Mouse (Mus musculus) embryonic facial prominence, embryonic 14.5 days (tissue): ENCODE results near the gene Ppp3cb. TPM values are rescaled to one million over a fixed set of nuclear protein-coding genes. Genes with fewer than 3 reads are reported as not detected.

Source experiments
- polyA plus RNA-seq: library from polyadenylated mRNA; unstranded; fragments of >200 nt; fragmentation: Nextera tagmentation; extraction: Ambion mirVana; gene quantifications from 2 replicates; pipeline ENCODE4 v1.2.1, GENCODE M21; 2014

The Ppp3cb gene
- polyA plus RNA-seq, 1 experiment from 2014 or later = 68.5 TPM

Other genes with a start within 250 kb of the Ppp3cb start
- gene Ecd, start 198.5 kb downstream of the Ppp3cb start, polyA plus RNA-seq = 46.9 and 49.4 TPM in 2 replicates
- gene Fam149b, start 198.4 kb downstream of the Ppp3cb start, polyA plus RNA-seq = 32.7 and 32.8 TPM in 2 replicates
- 141 and 155 TPM in 2 replicates for gene Dnajc9, start 157.7 kb downstream of the Ppp3cb start, polyA plus RNA-seq
- gene Mrps16, start 152.9 kb downstream of the Ppp3cb start, polyA plus RNA-seq = 92.3 and 94.4 TPM in 2 replicates
- gene Cfap70, start 94.3 kb downstream of the Ppp3cb start, polyA plus RNA-seq = 0.77 and 3.2 TPM in 2 replicates
- gene Anxa7, start 66.4 kb downstream of the Ppp3cb start, polyA plus RNA-seq = 47.5 and 48.3 TPM in 2 replicates
- gene Mss51, start 49.7 kb downstream of the Ppp3cb start, polyA plus RNA-seq = 2.9 and 4.0 TPM in 2 replicates
- gene Usp54, start 94.5 kb upstream of the Ppp3cb start, polyA plus RNA-seq = 7.7 and 8.8 TPM in 2 replicates
- 22.8 and 53.2 TPM in 2 replicates for gene Myoz1, start 110.0 kb upstream of the Ppp3cb start, polyA plus RNA-seq
- gene Synpo2l, start 121.8 kb upstream of the Ppp3cb start, polyA plus RNA-seq = 46.2 and 52.2 TPM in 2 replicates
- 78.2 and 80.5 TPM in 2 replicates for gene Sec24c, start 127.7 kb upstream of the Ppp3cb start, polyA plus RNA-seq
- gene Fut11, start 148.4 kb upstream of the Ppp3cb start, polyA plus RNA-seq = 30.1 and 30.6 TPM in 2 replicates
- 183 and 204 TPM in 2 replicates for gene Chchd1, start 156.4 kb upstream of the Ppp3cb start, polyA plus RNA-seq
- gene Zswim8, start 161.0 kb upstream of the Ppp3cb start, polyA plus RNA-seq = 31.1 and 34.1 TPM in 2 replicates
- gene Ndst2, start 188.0 kb upstream of the Ppp3cb start, polyA plus RNA-seq = 32.1 and 33.7 TPM in 2 replicates
- 54.6 and 67.7 TPM in 2 replicates for gene Camk2g, start 247.5 kb upstream of the Ppp3cb start, polyA plus RNA-seq